Mouse (Mus musculus): Measurements from ENCODE around the gene Fam243. TPM values are rescaled to one million over a fixed set of nuclear protein-coding genes. Genes with fewer than 3 reads are reported as not detected.

Gene Fam243
- total and polyA plus RNA-seq, 3 experiments, result not detected

GRCm38 (mm10) chr16:92325062-92325406, 3.8 kb upstream of the Fam243 start:
- Histone ChIP-seq H3K27me3 (ENCODE audit: control insufficient read depth in 1 of 2, insufficient read depth in 2 of 2, low read length in 2 of 2) (peaks cover 10 to 18% of the 10 kb centered on the region in 2 experiments), H3K9me3 (replicated peaks; ENCODE audit: insufficient read depth, low read length) (no peaks in the 10 kb centered on the region), H3K27ac (ENCODE audit: control insufficient read depth, low read depth, low read length) (no peak overlapping the region), H3K79me2 (ENCODE audit: control insufficient read depth, insufficient read depth, low read length, poor library complexity) (no peaks in the 10 kb centered on the region), H3K4me1 (ENCODE audit: control insufficient read depth in 1 of 2, insufficient read depth in 2 of 2, low read length in 2 of 2) (no peaks in the 10 kb centered on the region), H3K9ac (ENCODE audit: control insufficient read depth, low read depth, low read length, poor library complexity, severe bottlenecking) (no peak overlapping the region), H3K4me3 (ENCODE audit: control insufficient read depth in 1 of 2, insufficient read depth in 1 of 2, low read depth in 2 of 2, low read length in 2 of 2) (no peak overlapping the region), H3K36me3 (ENCODE audit: control insufficient read depth in 1 of 2, insufficient read depth in 2 of 2, low read length in 2 of 2) (no peaks in the 10 kb centered on the region)
- DNase-seq (ENCODE audit: low read depth, low spot score), result no peak
- TF ChIP-seq BHLHE40 (IDR thresholded peaks at IDR 0.05; ENCODE audit: borderline replicate concordance, low read depth, low read length), result no peak

- TF ChIP-seq TAL1 (IDR thresholded peaks at IDR 0.05; ENCODE audit: low read length), result no peak
- TF ChIP-seq USF1 (IDR thresholded peaks at IDR 0.05; ENCODE audit: low read depth, low read length), result no peak
- no peak for TF ChIP-seq CHD1 (IDR thresholded peaks at IDR 0.05; ENCODE audit: low read depth, low read length)
- no peak for TF ChIP-seq RAD21 (IDR thresholded peaks at IDR 0.05; ENCODE audit: low read depth, low read length)
- no peak for TF ChIP-seq CTCF (IDR thresholded peaks at IDR 0.05 in 2 of 3, conservative IDR thresholded peaks at IDR 0.05 in 1 of 3; ENCODE audit: control insufficient read depth in 1 of 3, insufficient read depth in 1 of 3, low read depth in 2 of 3, low read length in 3 of 3, poor library complexity in 1 of 3, severe bottlenecking in 1 of 3)
- TF ChIP-seq TCF12 (IDR thresholded peaks at IDR 0.05; ENCODE audit: low read depth, low read length), result no peak
- no peak for TF ChIP-seq MAX (IDR thresholded peaks at IDR 0.05; ENCODE audit: low read length)
- TF ChIP-seq ZC3H11A (IDR thresholded peaks at IDR 0.05; ENCODE audit: low read depth, low read length), result no peak
- no peak for TF ChIP-seq USF2 (IDR thresholded peaks at IDR 0.05; ENCODE audit: borderline replicate concordance in 1 of 2, insufficient read depth in 1 of 2, low read depth in 1 of 2, low read length in 2 of 2)
- no peak for TF ChIP-seq CHD2 (IDR thresholded peaks at IDR 0.05; ENCODE audit: low read length)
- TF ChIP-seq POLR2AphosphoS5 (IDR thresholded peaks at IDR 0.05; ENCODE audit: borderline replicate concordance, low read depth, low read length), result no peak
- no peak for TF ChIP-seq SMC3 (IDR thresholded peaks at IDR 0.05; ENCODE audit: low read depth, low read length)
- TF ChIP-seq MAFK (IDR thresholded peaks at IDR 0.05; ENCODE audit: borderline replicate concordance, low read depth, low read length), result no peak
- TF ChIP-seq ETS1 (IDR thresholded peaks at IDR 0.05; ENCODE audit: low read depth, low read length), result no peak
- TF ChIP-seq MXI1 (IDR thresholded peaks at IDR 0.05; ENCODE audit: low read depth, low read length), result no peak
- no peak for TF ChIP-seq ZMIZ1 (IDR thresholded peaks at IDR 0.05; ENCODE audit: low read depth, low read length)
- no peak for TF ChIP-seq E2F4 (IDR thresholded peaks at IDR 0.05; ENCODE audit: borderline replicate concordance, low read depth, low read length)
- no peak for TF ChIP-seq ZKSCAN1 (IDR thresholded peaks at IDR 0.05; ENCODE audit: low read depth, low read length)
- TF ChIP-seq GATA1 (IDR thresholded peaks at IDR 0.05; ENCODE audit: low read depth, low read length), result no peak
- no peak for DNase-seq (ENCODE audit: low read depth, low spot score)
- Histone ChIP-seq H3K4me1 (ENCODE audit: control insufficient read depth in 1 of 2, insufficient read depth in 2 of 2, low read length in 2 of 2) (0 out of 4 replicates have a peak, but pooled peaks cover 0 to under 1% of the 10 kb centered on the region in 2 experiments), H3K27me3 (ENCODE audit: control insufficient read depth in 1 of 2, insufficient read depth in 2 of 2, low read length in 2 of 2) (peaks cover 9 to 18% of the 10 kb centered on the region in 2 experiments), H3K9ac (ENCODE audit: control insufficient read depth, low read depth, low read length, poor library complexity, severe bottlenecking) (no peak overlapping the region), H3K4me3 (ENCODE audit: control insufficient read depth in 1 of 2, insufficient read depth in 1 of 2, low read depth in 2 of 2, low read length in 2 of 2) (no peak overlapping the region), H3K36me3 (ENCODE audit: control insufficient read depth in 1 of 2, insufficient read depth in 2 of 2, low read length in 2 of 2) (peaks cover 0 to under 1% of the 10 kb centered on the region in 2 experiments; a peak in 1 of 4 replicates), H3K9me3 (replicated peaks; ENCODE audit: insufficient read depth, low read length) (no peaks in the 10 kb centered on the region), H3K27ac (ENCODE audit: control insufficient read depth, low read depth, low read length) (no peak overlapping the region), H3K79me2 (ENCODE audit: control insufficient read depth, insufficient read depth, low read length, poor library complexity) (no peaks in the 10 kb centered on the region; the same call in 1 of the 2 replicates)
Observed at GRCm38 (mm10) chr16:92324309-92325061, 3.2 kb upstream of the Fam243 start.

All from MEL (cell line).